Mouse (Mus musculus) cerebellum, postnatal 14 days (tissue): ENCODE measurements around the gene Ajuba.
A peak's percentile ranks its signal among the peaks of the same experiment; 100 is the strongest.

Experiments used
- DNase-seq, 2 experiments: peaks; one replicate each; pipeline ENCODE4 v3.0.0; 2021; ENCODE audit warnings: mixed read lengths in 2 of 2

Ajuba gene

GRCm38 (mm10) chr14:54591056-54591455 lies 13.7 kb upstream of the Ajuba start:
- DNase-seq: no peak

GRCm38 (mm10) chr14:54583681-54584338 lies 6.5 kb upstream of the Ajuba start:
- DNase-seq: peak; percentile 76 to 83

- DNase-seq: no peak
These were observed 5.2 kb upstream of the Ajuba start for GRCm38 (mm10) chr14:54582536-54582935.

GRCm38 (mm10) chr14:54579638-54580037 lies 2.3 kb upstream of the Ajuba start:
- DNase-seq: no peak

- no peak for DNase-seq
These were observed 705 bp upstream of the Ajuba start for GRCm38 (mm10) chr14:54578063-54578462.

- DNase-seq: peak in 1 of 2 experiments; percentile 18
These were observed 893 bp downstream of the Ajuba start for GRCm38 (mm10) chr14:54576241-54577088.

GRCm38 (mm10) chr14:54575631-54576030 lies 1.7 kb downstream of the Ajuba start:
- DNase-seq: peak in 1 of 2 experiments; percentile 31

GRCm38 (mm10) chr14:54575031-54575430 lies 2.3 kb downstream of the Ajuba start:
- no peak for DNase-seq

- DNase-seq: peak in 1 of 2 experiments; percentile 28
These were observed 3.1 kb downstream of the Ajuba start for GRCm38 (mm10) chr14:54574253-54574652.

- no peak for DNase-seq
These were observed 4.3 kb downstream of the Ajuba start for GRCm38 (mm10) chr14:54572790-54573736.

- no peak for DNase-seq
These were observed 5.2 kb downstream of the Ajuba start for GRCm38 (mm10) chr14:54572122-54572521.

- peak in 1 of 2 experiments; percentile 26 for DNase-seq
These were observed 7.6 kb downstream of the Ajuba start for GRCm38 (mm10) chr14:54569451-54570392.

GRCm38 (mm10) chr14:54568694-54569414 lies 8.5 kb downstream of the Ajuba start:
- peak; percentile 80 to 85 for DNase-seq

GRCm38 (mm10) chr14:54560527-54561242 lies 16.7 kb downstream of the Ajuba start:
- DNase-seq: no peak

- DNase-seq: no peak
These were observed 20.0 kb downstream of the Ajuba start for GRCm38 (mm10) chr14:54557330-54557729.

- peak; percentile 70 to 77 for DNase-seq
These were observed 23.2 kb downstream of the Ajuba start, which contains the start of gene Haus4 for GRCm38 (mm10) chr14:54553975-54554769. Gene Haus4 (minus strand): TSS chr14:54554616.

- peak; percentile 19 to 29 for DNase-seq
These were observed 23.8 kb downstream of the Ajuba start for GRCm38 (mm10) chr14:54553454-54553974.

GRCm38 (mm10) chr14:54544703-54545102 lies 32.7 kb downstream of the Ajuba start:
- no peak for DNase-seq

GRCm38 (mm10) chr14:54540771-54541170 lies 36.6 kb downstream of the Ajuba start:
- DNase-seq: no peak
